ENCODE assay signal across 8 mouse cellular contexts in genomic region chr16:78427470-78428041, GRCm38 (mm10). TPM values are rescaled to one million over a fixed set of nuclear protein-coding genes. Genes with fewer than 3 reads are reported as not detected.
DNase-seq lines count a peak whose midpoint lies in the region; ATAC-seq and TF ChIP-seq lines count a peak whose summit lies in the region.

No protein-coding gene starts in this region.

- H3K36me3 ChIP-seq in embryonic facial prominence, embryonic 14.5 days (ENCODE audit: control insufficient read depth, insufficient read depth, low read length): no peaks in the 10 kb centered on the region
- H3K36me3 ChIP-seq in intestine, postnatal 0 days (ENCODE audit: control insufficient read depth, insufficient read depth): no peaks in the 10 kb centered on the region
- H3K36me3 ChIP-seq in limb, embryonic 13.5 days: no peaks in the 10 kb centered on the region

- peak; percentile 81 for ATAC-seq in embryonic facial prominence, embryonic 14.5 days (ENCODE audit: low read depth)
- ATAC-seq in intestine, postnatal 0 days: peak; percentile 49; the same call in 1 of the 2 replicates
- peak; percentile 54; the same call in 1 of the 2 replicates for ATAC-seq in limb, embryonic 13.5 days (ENCODE audit: low FRiP score, low read depth)

- no peaks in the 10 kb centered on the region for H3K27me3 ChIP-seq in embryonic facial prominence, embryonic 14.5 days (replicated peaks; ENCODE audit: control insufficient read depth, insufficient read depth, low read length)
- no peaks in the 10 kb centered on the region for H3K27me3 ChIP-seq in intestine, postnatal 0 days (replicated peaks; ENCODE audit: control insufficient read depth, insufficient read depth, low read length)
- H3K27me3 ChIP-seq in limb, embryonic 13.5 days: no peaks in the 10 kb centered on the region

- DNase-seq in left cerebral cortex, adult 11 months (ENCODE audit: low spot score): peak; percentile 74
- no peak for DNase-seq in left cerebral cortex, postnatal 4 days
- DNase-seq in embryonic facial prominence, embryonic 14.5 days (ENCODE audit: low spot score): peak; percentile 69
- peak; percentile 67 to 71 for DNase-seq in heart, adult 18-20 months
- DNase-seq in ovary, postnatal 36 days (ENCODE audit: low spot score): peak; percentile 29
- no peak for DNase-seq in spleen, adult 18-20 months

- WGBS in embryonic facial prominence, embryonic 14.5 days: 43% methylated on average over 16 of the region's 16 CpGs
- WGBS in intestine, postnatal 0 days: 17% methylated on average over 16 of the region's 16 CpGs
- whole genome bisulfite sequencing in limb, embryonic 13.5 days: 26% methylated on average over 16 of the region's 16 CpGs

- intact Hi-C loops in left cerebral cortex, postnatal 4 days (cut with DNase I): no loop called here

- peaks cover 6% of the 10 kb centered on the region; the same call in 1 of the 2 replicates for H3K4me1 ChIP-seq in embryonic facial prominence, embryonic 14.5 days (ENCODE audit: control insufficient read depth, insufficient read depth, low read length)
- H3K4me1 ChIP-seq in intestine, postnatal 0 days (replicated peaks; ENCODE audit: control insufficient read depth, insufficient read depth, low read length): no peaks in the 10 kb centered on the region
- 0 out of 2 replicates have a peak, but pooled peaks cover 10% of the 10 kb centered on the region for H3K4me1 ChIP-seq in limb, embryonic 13.5 days

- no peak for TF ChIP-seq CTCF in intestine, postnatal 0 days (IDR thresholded peaks at IDR 0.05; ENCODE audit: low read depth)

- H3K9me3 ChIP-seq in embryonic facial prominence, embryonic 14.5 days (ENCODE audit: control insufficient read depth, low read length): no peaks in the 10 kb centered on the region
- no peaks in the 10 kb centered on the region for H3K9me3 ChIP-seq in intestine, postnatal 0 days (ENCODE audit: control insufficient read depth)
- no peaks in the 10 kb centered on the region for H3K9me3 ChIP-seq in limb, embryonic 13.5 days

- H3K4me3 ChIP-seq in embryonic facial prominence, embryonic 14.5 days (ENCODE audit: low read depth, low read length): no peak overlapping the region
- peak overlapping the region; percentile 22; the same call in 1 of the 2 replicates for H3K4me3 ChIP-seq in intestine, postnatal 0 days (ENCODE audit: low read depth, low read length)
- H3K4me3 ChIP-seq in limb, embryonic 13.5 days: peak overlapping the region; percentile 7

- no peak overlapping the region for H3K9ac ChIP-seq in embryonic facial prominence, embryonic 14.5 days (ENCODE audit: low read depth, low read length)
- H3K9ac ChIP-seq in intestine, postnatal 0 days (ENCODE audit: low read depth, low read length): no peak overlapping the region
- H3K9ac ChIP-seq in limb, embryonic 13.5 days: no peak overlapping the region

- H3K4me2 ChIP-seq in embryonic facial prominence, embryonic 14.5 days (ENCODE audit: low read depth, low read length): peak overlapping the region; percentile 40
- peak overlapping the region; percentile 58 for H3K4me2 ChIP-seq in intestine, postnatal 0 days (replicated peaks; ENCODE audit: low read depth)
- H3K4me2 ChIP-seq in limb, embryonic 13.5 days (replicated peaks): peak overlapping the region; percentile 48

- no peak overlapping the region for H3K27ac ChIP-seq in embryonic facial prominence, embryonic 14.5 days (replicated peaks; ENCODE audit: low read depth, low read length)
- H3K27ac ChIP-seq in intestine, postnatal 0 days (ENCODE audit: low read depth, low read length): no peak overlapping the region
- no peak overlapping the region for H3K27ac ChIP-seq in limb, embryonic 13.5 days

RNA-seq across cellular contexts. Expression of gene Btg3, which starts 50.6 kb away (rescaled TPM):
- 1 to 10 TPM; 3.5 to 5.4 TPM for total RNA-seq in left cerebral cortex, postnatal 4 days (2021)
- 54.7 and 70.6 TPM in 2 replicates for polyA plus RNA-seq in embryonic facial prominence, embryonic 14.5 days (2014; fragmentation: Nextera tagmentation; extraction: Ambion mirVana)
- total RNA-seq in heart, adult 18-20 months (2021): 1 to 10 TPM; 6.0 to 7.0 TPM
- 25.5 and 26.9 TPM in 2 replicates for polyA plus RNA-seq in intestine, postnatal 0 days (2015; fragmentation: Nextera tagmentation; extraction: Ambion mirVana)
- 42.9 and 45.7 TPM in 2 replicates for polyA plus RNA-seq in limb, embryonic 13.5 days (2015; fragmentation: Nextera tagmentation; extraction: Ambion mirVana)

Comparison
In these comparisons a context has a peak if more than half of its experiments do, and no peak if none do; other contexts are left out.
1. DNase-seq: peak in left cerebral cortex, adult 11 months (single experiment), embryonic facial prominence, embryonic 14.5 days (single experiment), heart, adult 18-20 months (2 of 2) and ovary, postnatal 36 days (single experiment); none in left cerebral cortex, postnatal 4 days (single experiment) and spleen, adult 18-20 months (0 of 2).
2. Peak in every context shown above with its lines, with median percentiles within 50 percentile points of each other: ATAC-seq and H3K4me2 ChIP-seq.